Mouse (Mus musculus): ENCODE measurements at regions not wholly inside any gene's neighbourhood (a gene's known extent, or its start where the extent isn't known, plus 50 kb on each side); places are given as distances from the start of the nearest gene placed in this dataset.

GRCm38 (mm10) chr4:127413997-127414964 is 56.3 kb upstream of the Gjb5 start:
- no peak for DNase-seq

Data from layer of hippocampus, postnatal 36 days (tissue).